Mouse (Mus musculus) CH12.LX (cell line): ENCODE measurements around the gene Ak9. TPM values are rescaled to one million over a fixed set of nuclear protein-coding genes. Genes with fewer than 3 reads are reported as not detected.

ENCODE experiments used
- DNase-seq: peaks from one replicate; pipeline ENCODE4 v3.0.0-alpha.2; 2013; ENCODE audit errors: extremely low read depth
- H3K27ac ChIP-seq: 2 replicates; pipeline ENCODE4 v1.5.1; 2012; ENCODE audit warnings: low read depth, mild to moderate bottlenecking, control low read depth, moderate library complexity; ENCODE audit not compliant: insufficient read depth
- H3K27me3 ChIP-seq: replicated peaks from 2 replicates; pipeline ENCODE3; 2012; ENCODE audit warnings: inconsistent platforms
- H3K36me3 ChIP-seq, 2 experiments: replicated peaks in 1 of 2; 2 replicates each; pipeline versions ENCODE3 to v1.6.1; 2012; ENCODE audit warnings: inconsistent platforms in 1 of 2, low read length in 1 of 2, mild to moderate bottlenecking in 1 of 2, mixed read lengths in 1 of 2, moderate library complexity in 1 of 2; ENCODE audit not compliant: control insufficient read depth in 1 of 2, insufficient read depth in 1 of 2
- H3K4me1 ChIP-seq, 2 experiments: 2 replicates each; pipeline ENCODE4 v1.6.1; 2012; ENCODE audit warnings: inconsistent platforms in 1 of 2, moderate library complexity in 1 of 2; ENCODE audit not compliant: insufficient read depth in 2 of 2, control insufficient read depth in 1 of 2
- H3K4me2 ChIP-seq: 2 replicates; pipeline ENCODE4 v1.6.1; 2012; ENCODE audit warnings: low read depth, mild to moderate bottlenecking, control low read depth; ENCODE audit not compliant: poor library complexity, insufficient read depth, severe bottlenecking
- H3K4me3 ChIP-seq, 3 experiments: fragments of 150-350 bp in 1 of 3; sonication (generic) in 1 of 3; replicated peaks in 1 of 3; 2 replicates each; pipeline versions ENCODE3 to v1.5.1; 2011 to 2012; ENCODE audit warnings: low read depth in 2 of 3, low read length in 2 of 3, mild to moderate bottlenecking in 2 of 3, moderate library complexity in 2 of 3, control low read depth in 1 of 3, improper control_type of control experiment in 1 of 3, inconsistent platforms in 1 of 3, mixed read lengths in 1 of 3; ENCODE audit not compliant: poor library complexity in 1 of 3
- H3K79me2 ChIP-seq: replicated peaks from 2 replicates; pipeline ENCODE4 v1.6.1; 2012; ENCODE audit warnings: mild to moderate bottlenecking, moderate library complexity; ENCODE audit not compliant: control insufficient read depth, poor library complexity, insufficient read depth, severe bottlenecking; ENCODE audit errors: extremely low read depth
- H3K9ac ChIP-seq: 2 replicates; pipeline ENCODE4 v1.6.1; 2012; ENCODE audit warnings: low read depth, mild to moderate bottlenecking, control low read depth, moderate library complexity; ENCODE audit not compliant: insufficient read depth
- H3K9me3 ChIP-seq: replicated peaks from 2 replicates; pipeline ENCODE3; 2012; ENCODE audit warnings: low read length, inconsistent platforms, mixed read lengths
- BHLHE40 ChIP-seq: IDR thresholded peaks from 2 replicates; pipeline ENCODE4 v1.6.1; 2011; ENCODE audit warnings: mild to moderate bottlenecking, low read depth, low read length, improper control_type of control experiment
- CHD2 ChIP-seq: IDR thresholded peaks from 2 replicates; pipeline ENCODE4 v1.6.1; 2011; ENCODE audit warnings: low read length, improper control_type of control experiment
- CTCF ChIP-seq, 2 experiments: IDR thresholded peaks in 1 of 2; conservative IDR thresholded peaks in 1 of 2; 2 replicates each; pipeline ENCODE4 v1.5.1; 2011 to 2012; ENCODE audit warnings: low read depth in 2 of 2, low read length in 2 of 2, improper control_type of control experiment in 1 of 2, inconsistent platforms in 1 of 2, mild to moderate bottlenecking in 1 of 2, moderate library complexity in 1 of 2
- E2F4 ChIP-seq: IDR thresholded peaks from 2 replicates; pipeline ENCODE4 v1.6.1; 2011; ENCODE audit warnings: low read depth, low read length, improper control_type of control experiment; ENCODE audit not compliant: insufficient replicate concordance
- ELF1 ChIP-seq: IDR thresholded peaks from 2 replicates; pipeline ENCODE4 v1.6.1; 2014; ENCODE audit warnings: low read depth, mild to moderate bottlenecking, inconsistent platforms, low read length, improper control_type of control experiment
- EP300 ChIP-seq: IDR thresholded peaks from 2 replicates; pipeline ENCODE4 v1.6.1; 2011; ENCODE audit warnings: low read length, improper control_type of control experiment
- ETS1 ChIP-seq: conservative IDR thresholded peaks from 2 replicates; pipeline ENCODE4 v1.6.1; 2012; ENCODE audit warnings: low read depth, mild to moderate bottlenecking, inconsistent platforms, low read length, improper control_type of control experiment, moderate library complexity
- HCFC1 ChIP-seq: IDR thresholded peaks from 2 replicates; pipeline ENCODE4 v1.6.1; 2012; ENCODE audit warnings: low read depth, mild to moderate bottlenecking, inconsistent platforms, low read length, improper control_type of control experiment
- IRF4 ChIP-seq: IDR thresholded peaks from 2 replicates; pipeline ENCODE4 v1.6.1; 2014; ENCODE audit warnings: low read depth, mild to moderate bottlenecking, inconsistent platforms, low read length, improper control_type of control experiment
- JUN ChIP-seq: IDR thresholded peaks from 2 replicates; pipeline ENCODE4 v1.6.1; 2011; ENCODE audit warnings: low read depth, mild to moderate bottlenecking, low read length, improper control_type of control experiment, moderate library complexity; ENCODE audit not compliant: insufficient read depth
- KAT2A ChIP-seq: IDR thresholded peaks from 2 replicates; pipeline ENCODE4 v1.6.1; 2012; ENCODE audit warnings: low read length, improper control_type of control experiment, inconsistent platforms; ENCODE audit not compliant: insufficient replicate concordance
- MAX ChIP-seq: IDR thresholded peaks from 2 replicates; pipeline ENCODE4 v1.6.1; 2011; ENCODE audit warnings: low read length, improper control_type of control experiment
- MAZ ChIP-seq: IDR thresholded peaks from 2 replicates; pipeline ENCODE4 v1.6.1; 2012; ENCODE audit warnings: low read depth, mild to moderate bottlenecking, inconsistent platforms, low read length, improper control_type of control experiment, moderate library complexity
- MEF2A ChIP-seq: IDR thresholded peaks from 2 replicates; pipeline ENCODE4 v1.6.1; 2014; ENCODE audit warnings: low read depth, mild to moderate bottlenecking, inconsistent platforms, low read length, improper control_type of control experiment, borderline replicate concordance
- MXI1 ChIP-seq: IDR thresholded peaks from 2 replicates; pipeline ENCODE4 v1.6.1; 2011; ENCODE audit warnings: mild to moderate bottlenecking, low read depth, low read length, improper control_type of control experiment
- NELFE ChIP-seq: IDR thresholded peaks from 2 replicates; pipeline ENCODE4 v1.6.1; 2011; ENCODE audit warnings: low read depth, low read length, improper control_type of control experiment
- NRF1 ChIP-seq: IDR thresholded peaks from 2 replicates; pipeline ENCODE4 v1.6.1; 2014; ENCODE audit warnings: low read depth, mild to moderate bottlenecking, inconsistent platforms, low read length, improper control_type of control experiment, moderate library complexity
- POLR2A ChIP-seq: IDR thresholded peaks from 2 replicates; pipeline ENCODE4 v1.6.1; 2011; ENCODE audit warnings: low read depth, mild to moderate bottlenecking, improper control_type of control experiment, low read length
- RAD21 ChIP-seq: IDR thresholded peaks from 2 replicates; pipeline ENCODE4 v1.6.1; 2011; ENCODE audit warnings: low read depth, mild to moderate bottlenecking, low read length, improper control_type of control experiment, moderate library complexity
- RCOR1 ChIP-seq: conservative IDR thresholded peaks from 2 replicates; pipeline ENCODE4 v1.6.1; 2012; ENCODE audit warnings: low read depth, mild to moderate bottlenecking, inconsistent platforms, low read length, improper control_type of control experiment
- SIN3A ChIP-seq: IDR thresholded peaks from 2 replicates; pipeline ENCODE4 v1.6.1; 2012; ENCODE audit warnings: low read length, improper control_type of control experiment, inconsistent platforms
- SMC3 ChIP-seq: IDR thresholded peaks from 2 replicates; pipeline ENCODE4 v1.6.1; 2011; ENCODE audit warnings: low read depth, low read length, improper control_type of control experiment
- TBP ChIP-seq: conservative IDR thresholded peaks from 2 replicates; pipeline ENCODE4 v1.6.1; 2011; ENCODE audit warnings: low read depth, low read length, improper control_type of control experiment
- TCF12 ChIP-seq: IDR thresholded peaks from 2 replicates; pipeline ENCODE4 v1.6.1; 2014; ENCODE audit warnings: low read depth, mild to moderate bottlenecking, inconsistent platforms, low read length, improper control_type of control experiment
- USF1 ChIP-seq: IDR thresholded peaks from 2 replicates; pipeline ENCODE4 v1.6.1; 2014; ENCODE audit warnings: low read depth, mild to moderate bottlenecking, inconsistent platforms, low read length, improper control_type of control experiment
- ZC3H11A ChIP-seq: IDR thresholded peaks from 2 replicates; pipeline ENCODE4 v1.6.1; 2012; ENCODE audit warnings: low read depth, mild to moderate bottlenecking, inconsistent platforms, low read length, improper control_type of control experiment
- ZKSCAN1 ChIP-seq: IDR thresholded peaks from 2 replicates; pipeline ENCODE4 v1.6.1; 2012; ENCODE audit warnings: low read depth, inconsistent platforms, low read length, improper control_type of control experiment, borderline replicate concordance
- ZMIZ1 ChIP-seq: IDR thresholded peaks from 2 replicates; pipeline ENCODE4 v1.6.1; 2012; ENCODE audit warnings: low read depth, mild to moderate bottlenecking, inconsistent platforms, low read length, improper control_type of control experiment
- ZNF384 ChIP-seq: IDR thresholded peaks from 2 replicates; pipeline ENCODE4 v1.6.1; 2012; ENCODE audit warnings: low read depth, low read length, improper control_type of control experiment, inconsistent platforms
- dilution Hi-C: fragments of 300-500 bp; cut with MboI; formaldehyde crosslinking; loops from 2 replicates; pipeline ENCODE4 v1.14.3; 2020; ENCODE audit warnings: low sequenced_read_pairs; ENCODE audit not compliant: extremely low pct_unique_long_range_greater_than_20kb, extremely low pct_ligation_motif_present
- in situ Hi-C: fragments of 300-500 bp; cut with MboI; formaldehyde crosslinking; loops from 3 replicates; pipeline ENCODE4 v1.14.3; 2019; ENCODE audit warnings: low sequenced_read_pairs, low pct_ligation_motif_present, low pct_unique_long_range_greater_than_20kb, mixed read lengths
- polyA plus RNA-seq: library from polyadenylated mRNA; unstranded; fragments of >175 nt; gene quantifications from 2 replicates; pipeline ENCODE4 v1.2.1, GENCODE M21; 2012; ENCODE audit warnings: low read depth; ENCODE audit not compliant: insufficient read length
- total RNA-seq, 2 experiments: library from RNA; depleted of rRNA; stranded (reverse); fragments of 300-350 nt in 1 of 2; fragments of >200 nt in 1 of 2; gene quantifications; 2 replicates each; pipeline ENCODE4 v1.2.3; 2012 to 2014

Gene Ak9
- total and polyA plus RNA-seq, 3 experiments: 0.04 to 0.11 (median 0.07) TPM

GRCm38 (mm10) chr10:41474981-41475391 lies 171.2 kb downstream of the Ak9 start:
- H3K36me3 ChIP-seq: peaks cover 10 to 21% of the 10 kb centered on the region in 2 experiments
- H3K79me2 ChIP-seq: 0 out of 2 replicates have a peak, but pooled peaks cover 2% of the 10 kb centered on the region
- H3K27me3 ChIP-seq: no peaks in the 10 kb centered on the region
- H3K9ac ChIP-seq: peak overlapping the region; percentile 61
- H3K4me1 ChIP-seq: peaks cover 13 to 61% of the 10 kb centered on the region in 2 experiments
- H3K4me2 ChIP-seq: peak overlapping the region; percentile 69
- dilution Hi-C loops: no loop called here
- TF ChIP-seq HCFC1: 0 out of 2 replicates have a peak, but pooled peaks have one; percentile 4
- 0 out of 2 replicates have a peak, but pooled peaks have one; percentile 10 for TF ChIP-seq TCF12
- TF ChIP-seq MAX: no peak
- no peak for TF ChIP-seq NELFE
- no peak for TF ChIP-seq ZC3H11A
- TF ChIP-seq, all 38 proteins: peak for 2
- Histone ChIP-seq H3K4me3 (no peak overlapping the region), H3K27ac (peak overlapping the region; percentile 42; the same call in 1 of the 2 replicates), H3K9me3 (no peaks in the 10 kb centered on the region)
- in situ Hi-C loops: no loop called here
- no peak for DNase-seq

DNA sequence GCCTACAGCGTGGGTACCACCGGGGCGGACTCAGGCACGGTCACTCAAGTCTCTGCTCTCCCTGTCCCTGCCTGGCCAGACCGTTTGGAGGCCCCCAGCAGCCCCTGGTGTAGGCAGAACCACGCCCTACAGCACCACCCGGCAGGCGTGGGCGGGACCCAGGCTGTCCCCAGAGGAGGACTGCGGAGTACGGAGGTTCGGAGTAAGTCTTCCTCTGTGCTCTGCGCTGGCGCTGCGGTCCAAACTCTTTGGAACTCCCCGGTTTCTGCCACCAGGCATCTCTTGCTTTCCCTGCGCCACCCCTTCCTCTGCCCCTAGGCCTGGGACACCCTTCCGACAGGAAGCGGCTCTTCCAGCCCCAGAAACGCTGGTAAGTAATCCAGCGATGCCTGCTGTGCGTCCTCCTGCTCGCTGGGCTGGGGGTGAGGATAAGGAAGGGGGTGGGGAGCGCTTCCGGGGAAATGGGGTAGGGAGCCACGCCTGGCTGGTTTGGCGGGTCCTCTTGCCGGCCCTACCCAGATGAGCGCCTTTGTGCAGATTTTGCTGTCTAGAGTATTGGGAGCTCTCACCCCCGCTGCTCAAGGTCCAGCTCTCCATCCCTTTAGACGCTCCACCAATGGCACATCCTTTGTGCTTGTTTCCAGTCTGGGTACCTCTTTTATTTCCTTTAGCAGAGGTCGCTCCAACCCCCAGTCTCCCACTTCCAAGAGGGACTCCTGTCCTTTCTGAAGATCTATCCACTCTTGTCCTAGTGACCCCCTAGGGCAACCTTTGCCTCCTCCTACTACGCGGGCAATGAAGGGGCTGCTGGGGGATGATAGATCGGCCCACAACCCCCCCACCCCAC lies 172.6 kb downstream of the Ak9 start, which contains the start of gene Mical1:
Mical1 (plus strand) TSS at position 144 of the 847 bp plus-strand sequence.
- Histone ChIP-seq H3K4me2 (peak within 1 kb of the TSS; percentile 89), H3K79me2 (0 out of 2 replicates have a peak, but pooled peaks cover 2% of the 10 kb centered on the region), H3K27me3 (no peaks in the 10 kb centered on the region), H3K36me3 (peaks cover 20 to 35% of the 10 kb centered on the region in 2 experiments), H3K27ac (peak within 1 kb of the TSS; percentile 57), H3K9ac (peak within 1 kb of the TSS; percentile 79), H3K4me1 (peaks cover 7 to 50% of the 10 kb centered on the region in 2 experiments), H3K4me3 (peak within 1 kb of the TSS; percentile 67 to 88 (median 79)), H3K9me3 (no peaks in the 10 kb centered on the region)
- DNase-seq: peak; percentile 74
- in situ Hi-C loops: no loop called here
- dilution Hi-C loops: no loop called here
- TF ChIP-seq RCOR1 (0 out of 2 replicates have a peak, but pooled peaks have one; percentile 59), NRF1 (0 out of 2 replicates have a peak, but pooled peaks have one; percentile 44), JUN (no peak), EP300 (0 out of 2 replicates have a peak, but pooled peaks have one; percentile 45), ZNF384 (no peak), MEF2A (peak; percentile 38; the same call in 1 of the 2 replicates), ELF1 (peak; percentile 58), KAT2A (0 out of 2 replicates have a peak, but pooled peaks have one; percentile 46), SIN3A (peak; percentile 80), ZKSCAN1 (no peak), ETS1 (peak; percentile 59), MXI1 (peak; percentile 84), MAZ (0 out of 2 replicates have a peak, but pooled peaks have one; percentile 56), IRF4 (0 out of 2 replicates have a peak, but pooled peaks have one; percentile 32), USF1 (no peak), CTCF (conservative IDR thresholded peaks at IDR 0.05 in 1 of 2, IDR thresholded peaks at IDR 0.05 in 1 of 2; ENCODE audit: low read depth in 2 of 2, low read length in 2 of 2) (no peak), BHLHE40 (peak; percentile 38; the same call in 1 of the 2 replicates), ZC3H11A (no peak), RAD21 (no peak; the same call in 1 of the 2 replicates), ZMIZ1 (peak; percentile 64; the same call in 1 of the 2 replicates), E2F4 (no peak), SMC3 (no peak), POLR2A (peak; percentile 76), NELFE (peak; percentile 73), TBP (peak; percentile 62; the same call in 1 of the 2 replicates), CHD2 (peak; percentile 35; the same call in 1 of the 2 replicates)
